Mouse (Mus musculus): ENCODE measurements around the gene Gm13030.

GRCm38 (mm10) chr4:138865092-138865491 is 8.7 kb downstream of the Gm13030 start:
- TF ChIP-seq MYC (IDR thresholded peaks at IDR 0.05; ENCODE audit: low read depth, low read length) (no peak), JUND (IDR thresholded peaks at IDR 0.05; ENCODE audit: low read depth, low read length) (no peak), CTCF (IDR thresholded peaks at IDR 0.05 in 2 of 3, conservative IDR thresholded peaks at IDR 0.05 in 1 of 3; ENCODE audit: control insufficient read depth in 1 of 3, insufficient read depth in 1 of 3, low read depth in 2 of 3, low read length in 3 of 3, poor library complexity in 1 of 3, severe bottlenecking in 1 of 3) (no peak), RAD21 (IDR thresholded peaks at IDR 0.05; ENCODE audit: low read depth, low read length) (no peak), USF2 (IDR thresholded peaks at IDR 0.05; ENCODE audit: borderline replicate concordance in 1 of 2, insufficient read depth in 1 of 2, low read depth in 1 of 2, low read length in 2 of 2) (no peak)
